Mouse (Mus musculus) adipocyte (in vitro differentiated cells): ENCODE measurements around the gene Klc3.

Experiments used
- DNase-seq: peaks from one replicate; pipeline ENCODE4 v3.0.0-alpha.2; 2016; ENCODE audit warnings: low spot score

Gene Klc3

GRCm38 (mm10) chr7:19403731-19404296 is at the start of gene Klc3:
Klc3 (minus strand) TSS chr7:19404104.
- DNase-seq = no peak

- DNase-seq = no peak
These were observed 45.3 kb upstream of the Klc3 start for GRCm38 (mm10) chr7:19449165-19449564.

- DNase-seq = no peak
These were observed 43.8 kb upstream of the Klc3 start for GRCm38 (mm10) chr7:19447689-19448088.

GRCm38 (mm10) chr7:19444801-19445200 is 40.9 kb upstream of the Klc3 start:
- DNase-seq = no peak

- peak; percentile 76 for DNase-seq
These were observed 39.4 kb upstream of the Klc3 start for GRCm38 (mm10) chr7:19443344-19443743.

- DNase-seq = no peak
These were observed 37.7 kb upstream of the Klc3 start for GRCm38 (mm10) chr7:19441448-19442091.

- no peak for DNase-seq
These were observed 33.1 kb upstream of the Klc3 start for GRCm38 (mm10) chr7:19437048-19437447.

- no peak for DNase-seq
These were observed 32.4 kb upstream of the Klc3 start for GRCm38 (mm10) chr7:19436276-19436675.

GRCm38 (mm10) chr7:19432475-19432874 is 28.6 kb upstream of the Klc3 start:
- DNase-seq = no peak

GRCm38 (mm10) chr7:19430402-19430801 is 26.5 kb upstream of the Klc3 start:
- no peak for DNase-seq

GRCm38 (mm10) chr7:19429726-19430125 is 25.8 kb upstream of the Klc3 start:
- DNase-seq = no peak

GRCm38 (mm10) chr7:19427999-19428650 is 24.2 kb upstream of the Klc3 start:
- no peak for DNase-seq

- no peak for DNase-seq
These were observed 23.0 kb upstream of the Klc3 start for GRCm38 (mm10) chr7:19426888-19427287.

GRCm38 (mm10) chr7:19426349-19426748 is 22.4 kb upstream of the Klc3 start:
- DNase-seq = no peak

GRCm38 (mm10) chr7:19424051-19424450 is 20.1 kb upstream of the Klc3 start:
- DNase-seq = no peak

- DNase-seq = no peak
These were observed 19.2 kb upstream of the Klc3 start for GRCm38 (mm10) chr7:19423083-19423482.

- DNase-seq = no peak
These were observed 17.1 kb upstream of the Klc3 start for GRCm38 (mm10) chr7:19420821-19421636.

- no peak for DNase-seq
These were observed 16.2 kb upstream of the Klc3 start for GRCm38 (mm10) chr7:19420121-19420520.

- DNase-seq = no peak
These were observed 12.7 kb upstream of the Klc3 start for GRCm38 (mm10) chr7:19416590-19416989.

GRCm38 (mm10) chr7:19413525-19413924 is 9.6 kb upstream of the Klc3 start:
- DNase-seq = no peak

GRCm38 (mm10) chr7:19411783-19412182 is 7.9 kb upstream of the Klc3 start:
- DNase-seq = no peak

GRCm38 (mm10) chr7:19410766-19411344 is 7.0 kb upstream of the Klc3 start:
- no peak for DNase-seq
